Mouse (Mus musculus) CH12.LX (cell line): Measurements from ENCODE around the gene Schip1. TPM values are rescaled to one million over a fixed set of nuclear protein-coding genes. Genes with fewer than 3 reads are reported as not detected.

ENCODE experiments used
- DNase-seq: peaks from one replicate; pipeline ENCODE4 v3.0.0-alpha.2; 2013; ENCODE audit errors: extremely low read depth
- H3K27ac ChIP-seq: 2 replicates; pipeline ENCODE4 v1.5.1; 2012; ENCODE audit warnings: low read depth, mild to moderate bottlenecking, control low read depth, moderate library complexity; ENCODE audit not compliant: insufficient read depth
- H3K27me3 ChIP-seq: replicated peaks from 2 replicates; pipeline ENCODE3; 2012; ENCODE audit warnings: inconsistent platforms
- H3K36me3 ChIP-seq, 2 experiments: replicated peaks in 1 of 2; 2 replicates each; pipeline versions ENCODE3 to v1.6.1; 2012; ENCODE audit warnings: inconsistent platforms in 1 of 2, low read length in 1 of 2, mild to moderate bottlenecking in 1 of 2, mixed read lengths in 1 of 2, moderate library complexity in 1 of 2; ENCODE audit not compliant: control insufficient read depth in 1 of 2, insufficient read depth in 1 of 2
- H3K4me1 ChIP-seq, 2 experiments: 2 replicates each; pipeline ENCODE4 v1.6.1; 2012; ENCODE audit warnings: inconsistent platforms in 1 of 2, moderate library complexity in 1 of 2; ENCODE audit not compliant: insufficient read depth in 2 of 2, control insufficient read depth in 1 of 2
- H3K4me2 ChIP-seq: 2 replicates; pipeline ENCODE4 v1.6.1; 2012; ENCODE audit warnings: low read depth, mild to moderate bottlenecking, control low read depth; ENCODE audit not compliant: poor library complexity, insufficient read depth, severe bottlenecking
- H3K4me3 ChIP-seq, 3 experiments: fragments of 150-350 bp in 1 of 3; sonication (generic) in 1 of 3; replicated peaks in 1 of 3; 2 replicates each; pipeline versions ENCODE3 to v1.5.1; 2011 to 2012; ENCODE audit warnings: low read depth in 2 of 3, low read length in 2 of 3, mild to moderate bottlenecking in 2 of 3, moderate library complexity in 2 of 3, control low read depth in 1 of 3, improper control_type of control experiment in 1 of 3, inconsistent platforms in 1 of 3, mixed read lengths in 1 of 3; ENCODE audit not compliant: poor library complexity in 1 of 3
- H3K79me2 ChIP-seq: replicated peaks from 2 replicates; pipeline ENCODE4 v1.6.1; 2012; ENCODE audit warnings: mild to moderate bottlenecking, moderate library complexity; ENCODE audit not compliant: control insufficient read depth, poor library complexity, insufficient read depth, severe bottlenecking; ENCODE audit errors: extremely low read depth
- H3K9ac ChIP-seq: 2 replicates; pipeline ENCODE4 v1.6.1; 2012; ENCODE audit warnings: low read depth, mild to moderate bottlenecking, control low read depth, moderate library complexity; ENCODE audit not compliant: insufficient read depth
- H3K9me3 ChIP-seq: replicated peaks from 2 replicates; pipeline ENCODE3; 2012; ENCODE audit warnings: low read length, inconsistent platforms, mixed read lengths
- CHD1 ChIP-seq: IDR thresholded peaks from 2 replicates; pipeline ENCODE4 v1.6.1; 2012; ENCODE audit warnings: low read depth, low read length, improper control_type of control experiment, inconsistent platforms
- CHD2 ChIP-seq: IDR thresholded peaks from 2 replicates; pipeline ENCODE4 v1.6.1; 2011; ENCODE audit warnings: low read length, improper control_type of control experiment
- CTCF ChIP-seq, 2 experiments: IDR thresholded peaks in 1 of 2; conservative IDR thresholded peaks in 1 of 2; 2 replicates each; pipeline ENCODE4 v1.5.1; 2011 to 2012; ENCODE audit warnings: low read depth in 2 of 2, low read length in 2 of 2, improper control_type of control experiment in 1 of 2, inconsistent platforms in 1 of 2, mild to moderate bottlenecking in 1 of 2, moderate library complexity in 1 of 2
- E2F4 ChIP-seq: IDR thresholded peaks from 2 replicates; pipeline ENCODE4 v1.6.1; 2011; ENCODE audit warnings: low read depth, low read length, improper control_type of control experiment; ENCODE audit not compliant: insufficient replicate concordance
- ELF1 ChIP-seq: IDR thresholded peaks from 2 replicates; pipeline ENCODE4 v1.6.1; 2014; ENCODE audit warnings: low read depth, mild to moderate bottlenecking, inconsistent platforms, low read length, improper control_type of control experiment
- EP300 ChIP-seq: IDR thresholded peaks from 2 replicates; pipeline ENCODE4 v1.6.1; 2011; ENCODE audit warnings: low read length, improper control_type of control experiment
- ETS1 ChIP-seq: conservative IDR thresholded peaks from 2 replicates; pipeline ENCODE4 v1.6.1; 2012; ENCODE audit warnings: low read depth, mild to moderate bottlenecking, inconsistent platforms, low read length, improper control_type of control experiment, moderate library complexity
- GABPA ChIP-seq: IDR thresholded peaks from 2 replicates; pipeline ENCODE4 v1.6.1; 2012; ENCODE audit warnings: low read depth, low read length, improper control_type of control experiment, inconsistent platforms; ENCODE audit not compliant: insufficient replicate concordance
- HCFC1 ChIP-seq: IDR thresholded peaks from 2 replicates; pipeline ENCODE4 v1.6.1; 2012; ENCODE audit warnings: low read depth, mild to moderate bottlenecking, inconsistent platforms, low read length, improper control_type of control experiment
- JUN ChIP-seq: IDR thresholded peaks from 2 replicates; pipeline ENCODE4 v1.6.1; 2011; ENCODE audit warnings: low read depth, mild to moderate bottlenecking, low read length, improper control_type of control experiment, moderate library complexity; ENCODE audit not compliant: insufficient read depth
- JUND ChIP-seq: conservative IDR thresholded peaks from 2 replicates; pipeline ENCODE4 v1.6.1; 2011; ENCODE audit warnings: low read depth, low read length, improper control_type of control experiment
- KAT2A ChIP-seq: IDR thresholded peaks from 2 replicates; pipeline ENCODE4 v1.6.1; 2012; ENCODE audit warnings: low read length, improper control_type of control experiment, inconsistent platforms; ENCODE audit not compliant: insufficient replicate concordance
- MAZ ChIP-seq: IDR thresholded peaks from 2 replicates; pipeline ENCODE4 v1.6.1; 2012; ENCODE audit warnings: low read depth, mild to moderate bottlenecking, inconsistent platforms, low read length, improper control_type of control experiment, moderate library complexity
- MEF2A ChIP-seq: IDR thresholded peaks from 2 replicates; pipeline ENCODE4 v1.6.1; 2014; ENCODE audit warnings: low read depth, mild to moderate bottlenecking, inconsistent platforms, low read length, improper control_type of control experiment, borderline replicate concordance
- MYC ChIP-seq: IDR thresholded peaks from 2 replicates; pipeline ENCODE4 v1.6.1; 2011; ENCODE audit warnings: low read depth, mild to moderate bottlenecking, improper control_type of control experiment, low read length
- NELFE ChIP-seq: IDR thresholded peaks from 2 replicates; pipeline ENCODE4 v1.6.1; 2011; ENCODE audit warnings: low read depth, low read length, improper control_type of control experiment
- NRF1 ChIP-seq: IDR thresholded peaks from 2 replicates; pipeline ENCODE4 v1.6.1; 2014; ENCODE audit warnings: low read depth, mild to moderate bottlenecking, inconsistent platforms, low read length, improper control_type of control experiment, moderate library complexity
- POLR2AphosphoS2 ChIP-seq: IDR thresholded peaks from 2 replicates; pipeline ENCODE4 v1.6.1; 2011; ENCODE audit warnings: low read depth, low read length, improper control_type of control experiment
- RAD21 ChIP-seq: IDR thresholded peaks from 2 replicates; pipeline ENCODE4 v1.6.1; 2011; ENCODE audit warnings: low read depth, mild to moderate bottlenecking, low read length, improper control_type of control experiment, moderate library complexity
- SMC3 ChIP-seq: IDR thresholded peaks from 2 replicates; pipeline ENCODE4 v1.6.1; 2011; ENCODE audit warnings: low read depth, low read length, improper control_type of control experiment
- TCF12 ChIP-seq: IDR thresholded peaks from 2 replicates; pipeline ENCODE4 v1.6.1; 2014; ENCODE audit warnings: low read depth, mild to moderate bottlenecking, inconsistent platforms, low read length, improper control_type of control experiment
- UBTF ChIP-seq: IDR thresholded peaks from 2 replicates; pipeline ENCODE4 v1.6.1; 2012; ENCODE audit warnings: low read depth, mild to moderate bottlenecking, inconsistent platforms, low read length, improper control_type of control experiment, moderate library complexity
- USF2 ChIP-seq: conservative IDR thresholded peaks from 2 replicates; pipeline ENCODE4 v1.6.1; 2011; ENCODE audit warnings: low read depth, low read length, improper control_type of control experiment
- ZC3H11A ChIP-seq: IDR thresholded peaks from 2 replicates; pipeline ENCODE4 v1.6.1; 2012; ENCODE audit warnings: low read depth, mild to moderate bottlenecking, inconsistent platforms, low read length, improper control_type of control experiment
- ZMIZ1 ChIP-seq: IDR thresholded peaks from 2 replicates; pipeline ENCODE4 v1.6.1; 2012; ENCODE audit warnings: low read depth, mild to moderate bottlenecking, inconsistent platforms, low read length, improper control_type of control experiment
- ZNF384 ChIP-seq: IDR thresholded peaks from 2 replicates; pipeline ENCODE4 v1.6.1; 2012; ENCODE audit warnings: low read depth, low read length, improper control_type of control experiment, inconsistent platforms
- dilution Hi-C: fragments of 300-500 bp; cut with MboI; formaldehyde crosslinking; loops from 2 replicates; pipeline ENCODE4 v1.14.3; 2020; ENCODE audit warnings: low sequenced_read_pairs; ENCODE audit not compliant: extremely low pct_unique_long_range_greater_than_20kb, extremely low pct_ligation_motif_present
- in situ Hi-C: fragments of 300-500 bp; cut with MboI; formaldehyde crosslinking; loops from 3 replicates; pipeline ENCODE4 v1.14.3; 2019; ENCODE audit warnings: low sequenced_read_pairs, low pct_ligation_motif_present, low pct_unique_long_range_greater_than_20kb, mixed read lengths
- polyA plus RNA-seq: library from polyadenylated mRNA; unstranded; fragments of >175 nt; gene quantifications from 2 replicates; pipeline ENCODE4 v1.2.1, GENCODE M21; 2012; ENCODE audit warnings: low read depth; ENCODE audit not compliant: insufficient read length
- total RNA-seq, 2 experiments: library from RNA; depleted of rRNA; stranded (reverse); fragments of 300-350 nt in 1 of 2; fragments of >200 nt in 1 of 2; gene quantifications; 2 replicates each; pipeline ENCODE4 v1.2.3; 2012 to 2014

Gene Schip1
- total and polyA plus RNA-seq, 3 experiments, result 0.25 to 0.36 TPM; not detected in 1

DNA sequence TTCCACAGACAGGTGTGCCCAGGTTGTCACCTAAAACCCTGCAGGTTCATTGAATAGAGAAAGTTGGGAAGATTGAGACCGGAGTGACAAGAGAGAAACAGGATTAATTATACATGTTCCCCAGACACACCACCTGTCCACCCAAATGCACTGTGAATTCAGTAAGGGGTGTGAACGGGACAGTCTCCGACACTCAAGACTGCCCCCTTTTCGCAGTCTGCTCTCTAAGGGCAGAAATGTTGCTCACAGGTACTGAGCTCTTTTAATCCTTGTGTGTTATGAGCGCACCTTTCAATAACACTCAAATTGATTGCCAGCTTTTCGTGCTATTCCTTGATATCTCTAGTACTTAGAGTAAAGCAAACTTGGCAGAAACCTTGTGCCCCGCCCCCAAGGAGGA is 288.4 kb downstream of the Schip1 start:
- Histone ChIP-seq H3K4me2 (no peak overlapping the region), H3K79me2 (no peaks in the 10 kb centered on the region), H3K27me3 (no peaks in the 10 kb centered on the region), H3K4me1 (no peaks in the 10 kb centered on the region; a peak in 1 of 4 replicates), H3K9me3 (no peaks in the 10 kb centered on the region), H3K9ac (no peak overlapping the region), H3K4me3 (no peak overlapping the region), H3K27ac (no peak overlapping the region), H3K36me3 (no peaks in the 10 kb centered on the region)
- TF ChIP-seq CTCF (conservative IDR thresholded peaks at IDR 0.05 in 1 of 2, IDR thresholded peaks at IDR 0.05 in 1 of 2; ENCODE audit: low read depth in 2 of 2, low read length in 2 of 2) (no peak), E2F4 (no peak), CHD1 (no peak), ZNF384 (no peak), RAD21 (no peak), MEF2A (no peak), ELF1 (no peak), ZC3H11A (no peak), HCFC1 (no peak), GABPA (no peak), JUN (no peak), SMC3 (no peak), USF2 (no peak), MYC (no peak), NELFE (no peak), TCF12 (no peak), EP300 (no peak), MAZ (no peak), KAT2A (no peak)
- dilution Hi-C loops (no loop called here), in situ Hi-C loops (no loop called here)
- DNase-seq, result no peak

DNA sequence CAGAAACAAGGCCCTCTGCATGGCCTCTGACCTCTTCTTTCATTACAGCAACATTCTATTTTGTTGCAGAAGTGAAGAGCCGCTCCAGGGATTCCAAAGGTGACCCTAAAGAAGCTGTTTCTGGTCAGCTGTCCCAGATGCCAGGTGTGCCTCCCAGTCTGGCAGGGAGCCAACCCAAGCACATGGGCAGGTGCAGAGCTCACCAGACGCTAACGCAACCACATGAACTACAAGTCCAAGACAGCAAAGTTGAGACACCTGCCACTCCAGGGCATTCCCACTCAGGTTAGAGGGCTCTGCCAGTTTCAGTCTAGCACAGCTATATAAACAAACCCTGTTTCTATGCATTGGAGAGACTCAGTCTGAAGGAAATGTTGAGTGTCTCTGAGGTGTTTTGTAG is 288.9 kb downstream of the Schip1 start:
- dilution Hi-C loops, result no loop called here
- H3K27ac ChIP-seq, result no peak overlapping the region
- no peak overlapping the region for H3K4me2 ChIP-seq
- no peak for DNase-seq
- H3K9me3 ChIP-seq, result no peaks in the 10 kb centered on the region
- H3K4me1 ChIP-seq, result no peaks in the 10 kb centered on the region; a peak in 1 of 4 replicates
- in situ Hi-C loops, result no loop called here
- no peaks in the 10 kb centered on the region for H3K27me3 ChIP-seq
- no peak overlapping the region for H3K9ac ChIP-seq
- no peak for TF ChIP-seq ETS1
- TF ChIP-seq ZMIZ1, result no peak
- TF ChIP-seq JUN, result no peak
- no peak for TF ChIP-seq ELF1
- no peak for TF ChIP-seq POLR2AphosphoS2
- TF ChIP-seq UBTF, result no peak
- no peak for TF ChIP-seq ZC3H11A
- no peak for TF ChIP-seq CHD2
- no peak for TF ChIP-seq HCFC1
- no peak for TF ChIP-seq NRF1
- TF ChIP-seq JUND, result no peak
- H3K4me3 ChIP-seq, result no peak overlapping the region
- no peaks in the 10 kb centered on the region for H3K79me2 ChIP-seq
- no peaks in the 10 kb centered on the region for H3K36me3 ChIP-seq
